7 mouse cellular contexts compared by ENCODE assay signal in the genomic region with DNA sequence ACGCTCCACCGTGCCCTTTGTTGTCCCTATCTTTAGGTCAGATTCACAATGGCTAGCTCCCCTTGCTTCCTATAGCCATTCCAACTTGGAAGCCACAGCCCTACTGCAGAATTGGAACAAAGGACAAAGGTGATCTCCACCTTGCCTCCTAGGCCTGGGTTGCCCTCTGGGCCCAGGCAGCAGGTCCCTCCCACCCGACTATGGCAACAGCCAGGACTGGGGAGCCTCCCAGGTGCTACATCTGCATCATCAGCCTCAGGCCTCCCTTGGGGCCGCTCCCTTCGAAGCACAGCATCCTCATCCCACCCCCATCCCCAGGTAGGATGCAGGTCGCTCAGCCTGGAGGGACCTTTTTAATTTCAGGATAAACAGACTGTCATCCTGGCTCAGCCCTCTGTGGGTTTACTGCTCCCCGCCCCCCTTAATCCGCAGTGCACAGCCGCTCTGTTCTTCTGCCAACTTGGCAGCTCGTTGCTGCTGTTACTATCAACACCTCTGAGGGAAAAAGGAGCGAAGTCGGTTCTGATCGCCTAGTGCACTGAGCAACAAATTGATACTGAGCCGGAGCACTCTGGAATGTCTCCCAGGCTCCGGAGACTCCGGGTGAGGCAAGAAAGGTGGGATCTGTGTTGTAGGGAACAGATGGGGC. TPM values are rescaled to one million over a fixed set of nuclear protein-coding genes. Genes with fewer than 3 reads are reported as not detected.
DNase-seq lines count a peak whose midpoint lies in the region; ATAC-seq and TF ChIP-seq lines count a peak whose summit lies in the region.

No protein-coding gene starts in this region.

- peak; percentile 56; the same call in 1 of the 2 replicates for ATAC-seq in cerebellum, adult (ENCODE audit: insufficient number of reproducible peaks, low FRiP score, low TSS enrichment)
- no peak for ATAC-seq in midbrain, embryonic 11.5 days (ENCODE audit: low FRiP score)
- ATAC-seq in stomach, postnatal 0 days (ENCODE audit: low FRiP score, low TSS enrichment): peak; percentile 51; the same call in 1 of the 2 replicates

- peak; percentile 38 for DNase-seq in MN1 (ENCODE audit: low spot score)
- DNase-seq in frontal cortex, postnatal 10 days (ENCODE audit: low spot score in 2 of 2): peak; percentile 38 to 60
- peak; percentile 13 to 30 for DNase-seq in kidney, postnatal 36 days
- no peak for DNase-seq in midbrain, embryonic 11.5 days (ENCODE audit: low spot score, missing footprints)
- peak; percentile 44 for DNase-seq in stomach, postnatal 0 days (ENCODE audit: low spot score)
- DNase-seq in gastrocnemius, postnatal 36 days: no peak

- H3K4me1 ChIP-seq in midbrain, embryonic 11.5 days (ENCODE audit: control insufficient read depth, insufficient read depth, low read length): 0 out of 2 replicates have a peak, but pooled peaks cover 2% of the 10 kb centered on the region
- H3K4me1 ChIP-seq in stomach, postnatal 0 days (replicated peaks; ENCODE audit: control insufficient read depth, insufficient read depth): peaks cover 6% of the 10 kb centered on the region; the same call in 1 of the 2 replicates

- H3K27me3 ChIP-seq in midbrain, embryonic 11.5 days (ENCODE audit: control insufficient read depth, insufficient read depth, low read length): no peaks in the 10 kb centered on the region
- H3K27me3 ChIP-seq in stomach, postnatal 0 days (ENCODE audit: control insufficient read depth, insufficient read depth, low read length): no peaks in the 10 kb centered on the region

- H3K36me3 ChIP-seq in midbrain, embryonic 11.5 days (ENCODE audit: control insufficient read depth, insufficient read depth, low read length): no peaks in the 10 kb centered on the region
- no peaks in the 10 kb centered on the region for H3K36me3 ChIP-seq in stomach, postnatal 0 days (ENCODE audit: control insufficient read depth, insufficient read depth, low read length)

- no peak for TF ChIP-seq CTCF in stomach, postnatal 0 days (IDR thresholded peaks at IDR 0.05; ENCODE audit: low read depth)

- peak overlapping the region; percentile 20; the same call in 1 of the 2 replicates for H3K4me2 ChIP-seq in midbrain, embryonic 11.5 days
- peak overlapping the region; percentile 37 for H3K4me2 ChIP-seq in stomach, postnatal 0 days (replicated peaks; ENCODE audit: low read depth)

- intact Hi-C loops in gastrocnemius, postnatal 36 days (cut with DNase I): no loop called here

- TF ChIP-seq EP300 in stomach, postnatal 0 days (optimal IDR thresholded peaks at IDR 0.05): no peak

- WGBS in midbrain, embryonic 11.5 days: 25% methylated on average over 16 of the region's 16 CpGs
- 15% methylated on average over 14 of the region's 16 CpGs for whole genome bisulfite sequencing in stomach, postnatal 0 days

- H3K4me3 ChIP-seq in midbrain, embryonic 11.5 days (ENCODE audit: low read depth, low read length): no peak overlapping the region
- no peak overlapping the region for H3K4me3 ChIP-seq in stomach, postnatal 0 days (ENCODE audit: low read depth, low read length)

- H3K27ac ChIP-seq in midbrain, embryonic 11.5 days (ENCODE audit: low read depth, low read length): no peak overlapping the region
- no peak overlapping the region for H3K27ac ChIP-seq in stomach, postnatal 0 days (replicated peaks)

- H3K9me3 ChIP-seq in midbrain, embryonic 11.5 days (ENCODE audit: control insufficient read depth, low read length): no peaks in the 10 kb centered on the region
- H3K9me3 ChIP-seq in stomach, postnatal 0 days (ENCODE audit: control insufficient read depth, low read length): no peaks in the 10 kb centered on the region

- peak overlapping the region; percentile 33; the same call in 1 of the 2 replicates for H3K9ac ChIP-seq in midbrain, embryonic 11.5 days (ENCODE audit: low read length)
- H3K9ac ChIP-seq in stomach, postnatal 0 days (ENCODE audit: low read length): 0 out of 2 replicates have a peak overlapping the region, but pooled peaks have one; percentile 41

RNA-seq across cellular contexts. Expression of gene Dynll2, which starts 22.3 kb away (rescaled TPM):
- polyA plus RNA-seq in midbrain, embryonic 11.5 days (2014; fragmentation: Nextera tagmentation; extraction: Ambion mirVana): 20.5 and 22.6 TPM in 2 replicates
- polyA plus RNA-seq in stomach, postnatal 0 days (2015; fragmentation: Nextera tagmentation; extraction: Ambion mirVana): 14.7 and 14.8 TPM in 2 replicates
- 100 to 1,000 TPM; 157 to 161 TPM for total RNA-seq in gastrocnemius, postnatal 36 days (2021)

RNA-seq across cellular contexts. Expression of gene Srsf1, which starts 37.5 kb away (rescaled TPM):
- polyA plus RNA-seq in midbrain, embryonic 11.5 days (2014; fragmentation: Nextera tagmentation; extraction: Ambion mirVana): 533 and 541 TPM in 2 replicates
- 88.1 and 97.5 TPM in 2 replicates for polyA plus RNA-seq in stomach, postnatal 0 days (2015; fragmentation: Nextera tagmentation; extraction: Ambion mirVana)
- 10 to 100 TPM; 54.4 to 60.2 TPM for total RNA-seq in gastrocnemius, postnatal 36 days (2021)

RNA-seq across cellular contexts. Expression of gene Vezf1, which starts 58.4 kb away (rescaled TPM):
- polyA plus RNA-seq in midbrain, embryonic 11.5 days (2014; fragmentation: Nextera tagmentation; extraction: Ambion mirVana): 82.5 and 83.6 TPM in 2 replicates
- polyA plus RNA-seq in stomach, postnatal 0 days (2015; fragmentation: Nextera tagmentation; extraction: Ambion mirVana): 15.9 and 18.1 TPM in 2 replicates
- 10 to 100 TPM; 50.0 to 71.2 TPM for total RNA-seq in gastrocnemius, postnatal 36 days (2021)

Comparison
In these comparisons a context has a peak if more than half of its experiments do, and no peak if none do; other contexts are left out.
1. DNase-seq: peak in MN1 (single experiment), frontal cortex, postnatal 10 days (2 of 2), kidney, postnatal 36 days (2 of 2) and stomach, postnatal 0 days (single experiment); none in midbrain, embryonic 11.5 days (single experiment) and gastrocnemius, postnatal 36 days (0 of 2).